ENCODE assay signal across 7 mouse cellular contexts in genomic region chr7:17002375-17003195, GRCm38 (mm10). TPM values are rescaled to one million over a fixed set of nuclear protein-coding genes. Genes with fewer than 3 reads are reported as not detected.
A peak's percentile ranks its signal among the peaks of the same experiment; 100 is the strongest.
DNase-seq lines count a peak whose midpoint lies in the region; ATAC-seq lines count a peak whose summit lies in the region.

No protein-coding gene starts in this region.

- intact Hi-C loops in left cerebral cortex, postnatal 10 days (cut with DNase I) = loop anchor here (1.0 to 2.0 kb wide), 2 partner anchors 52 to 70 kb away; no protein-coding TSS in a partner anchor

- peak; percentile 96 for DNase-seq in adipocyte (ENCODE audit: low spot score)
- peak; percentile 95 to 96 for DNase-seq in cerebellum, postnatal 14 days
- peak; percentile 82 to 86 for DNase-seq in frontal cortex, postnatal 36 days (ENCODE audit: low spot score in 2 of 2)
- peak; percentile 76 to 86 for DNase-seq in left cerebral cortex, postnatal 10 days (ENCODE audit: extremely low spot score in 1 of 2, low spot score in 2 of 2)
- DNase-seq in right cerebral cortex, postnatal 25 days = peak; percentile 78

- ATAC-seq in inflammation-experienced regulatory T-cells, adult 6 months = peak; percentile 88
- peak; percentile 86 for ATAC-seq in megakaryocyte progenitor cell, adult 5-6 weeks (replicated peaks; ENCODE audit: poor library complexity)

RNA-seq across cellular contexts. Expression of gene Ccdc8, which starts 10.1 kb away (rescaled TPM):
- polyA plus RNA-seq in inflammation-experienced regulatory T-cells, adult 6 months (2017; shearing (Covaris generic)) = under 1 TPM in 2 of 3 experiments, not detected in 1; 0.09 to 0.15 TPM
- total RNA-seq in left cerebral cortex, postnatal 10 days (2021) = 1 to 10 TPM; 3.0 to 3.3 TPM
- total RNA-seq in megakaryocyte progenitor cell, adult 5-6 weeks (2015) = 1.1 and 1.3 TPM in 2 replicates
- 3.8 and 6.0 TPM in 2 replicates for total RNA-seq in megakaryocyte progenitor cell, adult 5-6 weeks (2017)

RNA-seq across cellular contexts. Expression of gene Gm42372, which starts 19.7 kb away (rescaled TPM):
- polyA plus RNA-seq in inflammation-experienced regulatory T-cells, adult 6 months (2017; shearing (Covaris generic)) = 1 to 10 TPM; 3.7 to 5.7 (median 5.2) TPM
- 10 to 100 TPM; 52.6 to 57.6 TPM for total RNA-seq in left cerebral cortex, postnatal 10 days (2021)
- 0.67 TPM in 1 of 2 replicates, not detected in the other for total RNA-seq in megakaryocyte progenitor cell, adult 5-6 weeks (2015)
- 0.20 TPM in 1 of 2 replicates, not detected in the other for total RNA-seq in megakaryocyte progenitor cell, adult 5-6 weeks (2017)

RNA-seq across cellular contexts. Expression of gene Ppp5c, which starts 25.1 kb away (rescaled TPM):
- 10 to 100 TPM; 55.1 to 67.1 (median 62.0) TPM for polyA plus RNA-seq in inflammation-experienced regulatory T-cells, adult 6 months (2017; shearing (Covaris generic))
- 100 to 1,000 TPM; 157 to 162 TPM for total RNA-seq in left cerebral cortex, postnatal 10 days (2021)
- total RNA-seq in megakaryocyte progenitor cell, adult 5-6 weeks (2015) = 74.8 and 80.5 TPM in 2 replicates
- total RNA-seq in megakaryocyte progenitor cell, adult 5-6 weeks (2017) = 68.3 and 78.9 TPM in 2 replicates

RNA-seq across cellular contexts. Expression of gene Pnmal1, which starts 43.1 kb away (rescaled TPM):
- polyA plus RNA-seq in inflammation-experienced regulatory T-cells, adult 6 months (2017; shearing (Covaris generic)) = not detected
- total RNA-seq in left cerebral cortex, postnatal 10 days (2021) = 10 to 100 TPM; 68.6 to 68.8 TPM
- total RNA-seq in megakaryocyte progenitor cell, adult 5-6 weeks (2015) = not detected in 2 replicates
- total RNA-seq in megakaryocyte progenitor cell, adult 5-6 weeks (2017) = not detected in 2 replicates

RNA-seq across cellular contexts. Expression of gene Pnmal2, which starts 58.1 kb away (rescaled TPM):
- not detected for polyA plus RNA-seq in inflammation-experienced regulatory T-cells, adult 6 months (2017; shearing (Covaris generic))
- total RNA-seq in left cerebral cortex, postnatal 10 days (2021) = 100 to 1,000 TPM; 210 to 223 TPM
- not detected in 2 replicates for total RNA-seq in megakaryocyte progenitor cell, adult 5-6 weeks (2015)
- total RNA-seq in megakaryocyte progenitor cell, adult 5-6 weeks (2017) = 0.20 TPM in 1 of 2 replicates, not detected in the other

Comparison
In these comparisons a context has a peak if more than half of its experiments do, and no peak if none do; other contexts are left out.
1. Peak in every context shown above with its lines: DNase-seq and ATAC-seq.
2. RNA of gene Gm42372, which starts 19.7 kb away (total RNA-seq): 52.6 to 57.6 TPM in left cerebral cortex, postnatal 10 days; 0.20 to 0.67 TPM in megakaryocyte progenitor cell, adult 5-6 weeks; every median in the first group is over 10 times any median in the second.